Mouse (Mus musculus) kidney, embryonic 15.5 days (tissue): ENCODE data around the gene Tmem114. TPM values are rescaled to one million over a fixed set of nuclear protein-coding genes. Genes with fewer than 3 reads are reported as not detected.

ENCODE experiments used
- ATAC-seq: fragments of 200-750 bp; cut with Nextera tagmentation; replicated peaks from 2 replicates; pipeline ENCODE4 v1.8.0; 2017; ENCODE audit warnings: moderate TSS enrichment; ENCODE audit not compliant: low FRiP score
- H3K27ac ChIP-seq: fragments of 300-500 bp; sonication (generic); 2 replicates; pipeline ENCODE4 v1.5.1; 2015; ENCODE audit warnings: mild to moderate bottlenecking, inconsistent platforms
- H3K27me3 ChIP-seq: fragments of 300-500 bp; sonication (generic); 2 replicates; pipeline ENCODE4 v1.6.1; 2015; ENCODE audit warnings: inconsistent platforms
- H3K36me3 ChIP-seq: fragments of 300-500 bp; sonication (generic); 2 replicates; pipeline ENCODE4 v1.6.1; 2015; ENCODE audit warnings: inconsistent platforms
- H3K4me1 ChIP-seq: fragments of 300-500 bp; sonication (generic); 2 replicates; pipeline ENCODE4 v1.6.1; 2015; ENCODE audit warnings: inconsistent platforms
- H3K4me2 ChIP-seq: fragments of 300-500 bp; sonication (generic); 2 replicates; pipeline ENCODE4 v1.6.1; 2015; ENCODE audit warnings: moderate library complexity, mild to moderate bottlenecking, inconsistent platforms
- H3K4me3 ChIP-seq: fragments of 300-500 bp; sonication (generic); replicated peaks from 2 replicates; pipeline ENCODE4 v1.5.1; 2015; ENCODE audit warnings: mild to moderate bottlenecking, inconsistent platforms
- H3K9ac ChIP-seq: fragments of 300-500 bp; sonication (generic); 2 replicates; pipeline ENCODE4 v1.6.1; 2015; ENCODE audit warnings: mild to moderate bottlenecking, inconsistent platforms
- H3K9me3 ChIP-seq: fragments of 300-500 bp; sonication (generic); replicated peaks from 2 replicates; pipeline ENCODE4 v1.6.1; 2016; ENCODE audit warnings: inconsistent platforms
- WGBS: fragments of 180-500 bp; shearing (Covaris S2); methylation state at CpG from one replicate; pipeline ENCODE4 v1.1.7; 2015; ENCODE audit warnings: mixed read lengths; 5-methylcytosine and 5-hydroxymethylcytosine counted together
- polyA plus RNA-seq: library from polyadenylated mRNA; unstranded; fragments of >200 nt; fragmentation: Nextera tagmentation; extraction: Ambion mirVana; gene quantifications from 2 replicates; pipeline ENCODE4 v1.2.1, GENCODE M21; 2015

Gene Tmem114
- polyA plus RNA-seq, 1 experiment from 2014 or later, result 0.10 TPM

DNA sequence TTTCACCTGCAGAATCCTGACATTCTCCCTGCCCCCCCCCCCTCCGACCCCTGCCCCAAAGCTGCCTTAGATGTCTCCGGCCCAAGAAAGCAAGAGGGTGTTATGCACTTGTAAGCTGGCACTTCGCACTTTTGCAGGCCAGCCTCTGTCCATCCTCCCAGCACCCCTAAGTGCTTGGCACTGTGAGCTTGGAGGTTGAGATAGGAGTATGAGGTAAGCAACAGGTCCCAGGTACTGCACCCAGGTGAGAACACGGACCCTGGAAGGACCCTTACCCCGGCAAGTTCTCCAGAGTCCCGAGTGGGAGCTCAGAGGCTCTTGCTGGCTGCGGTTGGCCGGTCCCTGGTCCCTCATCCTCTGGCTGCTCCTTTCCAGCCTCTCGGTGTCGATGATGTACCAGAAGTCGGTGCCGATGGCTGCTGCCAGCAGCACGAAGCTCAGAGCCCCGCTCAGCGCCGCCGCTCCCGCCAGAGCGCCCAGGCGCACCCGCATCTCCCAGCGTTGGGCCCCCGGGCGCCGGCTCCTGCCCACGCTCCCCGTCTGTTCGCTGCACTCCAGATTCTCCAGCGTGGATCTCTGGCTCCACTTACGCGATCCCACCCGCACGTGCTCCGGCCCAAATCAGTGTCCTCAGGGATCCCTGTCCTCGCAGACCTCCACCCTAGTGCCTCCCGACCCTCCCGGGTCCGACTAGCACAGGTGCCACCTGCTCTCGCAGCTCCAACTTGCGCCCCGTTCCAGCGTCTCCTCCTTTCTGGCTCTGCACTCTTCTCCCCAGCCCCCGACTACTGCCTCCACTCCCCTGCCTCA lies 570 bp downstream of the Tmem114 start:
- Histone ChIP-seq H3K4me3 (peak overlapping the region; percentile 42), H3K27ac (no peak overlapping the region), H3K4me2 (peak overlapping the region; percentile 70), H3K4me1 (peaks cover 11% of the 10 kb centered on the region), H3K9ac (no peak overlapping the region), H3K27me3 (peaks cover 74% of the 10 kb centered on the region), H3K36me3 (no peaks in the 10 kb centered on the region), H3K9me3 (no peaks in the 10 kb centered on the region)
- 4% methylated on average over 43 of the region's 43 CpGs for WGBS
- ATAC-seq, result peak; percentile 15; the same call in 1 of the 2 replicates

DNA sequence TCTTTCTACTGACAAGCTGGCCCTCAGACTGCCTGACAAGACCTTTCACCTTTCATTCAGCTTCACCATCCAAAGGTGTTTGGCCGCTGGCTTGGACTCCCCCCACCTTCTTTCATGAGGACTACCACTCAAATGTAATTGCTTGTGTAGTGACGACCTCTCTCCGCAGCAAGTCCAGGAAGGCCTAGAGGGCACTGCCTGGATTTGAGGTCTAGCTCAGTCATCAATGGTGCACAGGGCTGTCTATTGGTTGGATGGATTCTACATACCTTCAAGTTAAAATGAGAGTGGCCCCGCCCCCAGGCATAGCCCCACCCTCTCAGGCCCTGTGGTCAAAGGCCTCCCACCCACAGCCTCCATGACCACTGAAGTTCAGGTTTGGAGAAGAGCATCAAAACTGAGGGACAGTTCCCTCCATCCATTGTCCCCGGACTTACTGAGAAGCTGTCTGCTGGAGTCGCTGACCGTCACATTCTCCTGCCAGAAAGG lies 1.3 kb downstream of the Tmem114 start:
- Histone ChIP-seq H3K9me3 (no peaks in the 10 kb centered on the region), H3K27ac (no peak overlapping the region), H3K4me2 (peak overlapping the region; percentile 70; the same call in 1 of the 2 replicates), H3K4me1 (peaks cover 11% of the 10 kb centered on the region), H3K36me3 (no peaks in the 10 kb centered on the region), H3K27me3 (peaks cover 74% of the 10 kb centered on the region), H3K9ac (no peak overlapping the region), H3K4me3 (no peak overlapping the region)
- no peak for ATAC-seq
- 28% methylated on average over 7 of the region's 7 CpGs for WGBS

DNA sequence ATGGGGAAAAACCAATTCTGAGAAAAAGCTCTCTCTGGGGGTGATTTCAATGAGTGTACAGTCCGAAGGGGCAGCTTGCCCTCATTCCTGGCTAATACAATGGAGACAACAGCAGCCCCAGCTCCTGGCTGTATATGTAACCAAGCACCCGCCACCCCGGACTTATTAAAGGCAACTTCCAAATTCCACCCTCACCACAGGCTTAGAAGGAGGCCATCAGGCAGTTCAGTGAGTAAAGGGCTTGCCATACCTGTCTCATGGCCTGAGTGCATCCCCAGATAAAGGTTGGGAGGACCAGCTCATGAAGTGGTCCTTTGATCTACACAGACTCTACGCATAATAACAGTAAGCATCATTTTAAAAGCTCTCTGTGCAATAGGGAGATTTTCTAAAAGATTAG lies 4.1 kb downstream of the Tmem114 start:
- Histone ChIP-seq H3K9ac (no peak overlapping the region), H3K27ac (no peak overlapping the region), H3K36me3 (no peaks in the 10 kb centered on the region), H3K27me3 (peaks cover 55% of the 10 kb centered on the region), H3K9me3 (no peaks in the 10 kb centered on the region), H3K4me2 (no peak overlapping the region), H3K4me3 (no peak overlapping the region), H3K4me1 (peaks cover 20% of the 10 kb centered on the region)
- ATAC-seq, result no peak
- WGBS, result 85% methylated on average over 4 of the region's 4 CpGs

DNA sequence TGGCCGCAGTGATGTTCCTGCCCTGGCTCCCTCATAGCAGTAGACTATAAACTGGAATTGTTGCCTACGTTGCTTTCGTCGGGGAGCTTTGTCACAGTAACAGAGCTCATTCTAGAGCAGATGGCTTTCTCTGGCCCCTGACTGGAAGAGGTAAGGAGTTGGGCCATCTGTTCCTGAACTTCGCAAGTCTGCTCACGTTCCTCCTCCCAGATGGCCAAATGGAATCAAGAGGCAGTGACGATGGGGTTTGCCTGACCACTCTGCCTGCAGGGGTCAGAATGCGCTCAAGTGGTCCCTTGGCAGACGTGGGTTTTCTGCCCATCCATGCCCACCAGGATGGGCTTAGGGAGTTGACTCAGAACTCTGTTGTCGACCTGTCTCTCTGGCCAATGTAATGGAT lies 4.6 kb downstream of the Tmem114 start:
- no peaks in the 10 kb centered on the region for H3K9me3 ChIP-seq
- no peak overlapping the region for H3K4me2 ChIP-seq
- no peak for ATAC-seq
- no peak overlapping the region for H3K9ac ChIP-seq
- peaks cover 50% of the 10 kb centered on the region for H3K27me3 ChIP-seq
- peaks cover 20% of the 10 kb centered on the region for H3K4me1 ChIP-seq
- H3K27ac ChIP-seq, result no peak overlapping the region
- H3K4me3 ChIP-seq, result no peak overlapping the region
- H3K36me3 ChIP-seq, result no peaks in the 10 kb centered on the region
- WGBS, result 58% methylated on average over 10 of the region's 10 CpGs

DNA sequence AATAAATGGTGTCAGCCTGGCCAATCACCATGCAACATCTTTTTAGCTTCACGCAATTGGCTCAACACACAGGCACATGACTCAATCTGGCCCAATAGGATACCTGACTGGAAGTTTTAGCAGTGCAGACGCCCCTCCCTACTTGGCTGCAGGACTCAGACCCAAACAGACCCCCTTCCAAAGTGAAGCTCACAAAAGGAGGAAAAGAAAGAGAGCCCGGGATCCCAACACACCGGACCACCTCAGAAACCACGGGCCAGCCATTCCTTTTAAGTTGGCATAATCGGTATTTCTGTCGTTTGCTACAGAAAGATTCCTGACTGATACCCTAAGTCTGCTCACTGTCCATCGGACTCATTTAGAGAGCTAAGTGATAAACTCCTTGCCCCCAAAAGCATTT lies 5.3 kb downstream of the Tmem114 start:
- H3K9me3 ChIP-seq, result no peaks in the 10 kb centered on the region
- H3K27me3 ChIP-seq, result peaks cover 43% of the 10 kb centered on the region
- ATAC-seq, result no peak
- 93% methylated on average over 8 of the region's 8 CpGs for WGBS
- no peaks in the 10 kb centered on the region for H3K36me3 ChIP-seq
- no peak overlapping the region for H3K27ac ChIP-seq
- H3K4me1 ChIP-seq, result peaks cover 16% of the 10 kb centered on the region
- no peak overlapping the region for H3K4me2 ChIP-seq
- H3K4me3 ChIP-seq, result no peak overlapping the region
- H3K9ac ChIP-seq, result no peak overlapping the region

DNA sequence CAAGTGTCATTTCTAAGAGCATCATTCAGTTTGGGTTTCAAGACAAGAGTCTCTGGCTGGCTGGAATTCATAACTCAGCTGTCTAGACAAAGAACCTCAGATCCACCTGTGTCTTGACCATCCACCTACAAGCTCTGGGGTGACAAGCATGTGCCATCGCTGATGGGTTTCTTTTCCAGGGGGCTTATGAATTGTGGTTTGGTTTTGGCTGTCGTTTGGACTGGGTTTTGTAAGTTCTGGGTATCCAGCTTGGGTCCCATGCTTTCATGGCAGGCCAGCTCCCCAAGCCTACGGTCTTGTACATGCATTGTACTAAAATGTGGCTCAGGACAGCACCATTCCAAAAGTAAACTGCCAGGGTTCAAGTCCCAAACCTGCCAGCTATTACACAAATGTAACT lies 6.8 kb downstream of the Tmem114 start:
- WGBS, result 88% methylated on average over 3 of the region's 3 CpGs
- Histone ChIP-seq H3K9me3 (no peaks in the 10 kb centered on the region), H3K4me2 (no peak overlapping the region), H3K9ac (no peak overlapping the region), H3K4me1 (0 out of 2 replicates have a peak, but pooled peaks cover 10% of the 10 kb centered on the region), H3K36me3 (no peaks in the 10 kb centered on the region), H3K27me3 (peaks cover 29% of the 10 kb centered on the region), H3K4me3 (no peak overlapping the region), H3K27ac (no peak overlapping the region)
- no peak for ATAC-seq

DNA sequence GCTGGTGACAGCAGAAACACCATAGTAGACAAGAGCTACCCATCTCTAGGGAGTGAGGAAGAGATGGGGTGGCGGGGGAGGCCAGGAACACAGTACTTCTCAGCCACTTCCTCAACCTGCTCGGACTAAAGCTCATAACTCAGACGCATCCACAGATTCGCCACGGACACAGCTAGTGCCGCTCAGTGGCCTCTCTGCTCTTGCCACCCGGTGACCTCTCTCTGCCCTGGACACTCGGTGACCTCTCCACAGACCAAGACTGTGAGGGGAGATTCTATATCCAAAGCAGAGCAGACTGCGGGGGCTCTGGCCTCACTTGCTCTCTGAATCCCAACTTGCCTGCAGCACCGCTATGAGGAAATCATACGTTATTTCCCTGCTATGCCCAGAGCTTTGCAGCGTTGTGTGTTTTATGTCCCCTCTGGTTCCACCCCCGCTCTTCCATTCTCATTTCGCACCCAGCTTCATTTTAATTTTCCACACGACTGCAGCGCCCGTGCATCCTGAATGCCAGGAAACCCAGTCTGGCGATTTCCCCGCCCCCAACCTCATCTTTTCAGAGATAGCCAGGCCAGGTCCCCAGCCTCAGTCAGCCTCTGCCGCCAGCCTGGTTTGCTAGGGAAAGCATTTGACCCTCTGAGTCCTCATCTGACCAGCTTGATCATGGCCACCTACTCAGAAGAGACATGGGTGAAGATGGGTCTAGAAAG lies 7.8 kb downstream of the Tmem114 start:
- no peaks in the 10 kb centered on the region for H3K36me3 ChIP-seq
- H3K9ac ChIP-seq, result no peak overlapping the region
- peak overlapping the region; percentile 33; the same call in 1 of the 2 replicates for H3K4me2 ChIP-seq
- H3K4me3 ChIP-seq, result no peak overlapping the region
- no peak overlapping the region for H3K27ac ChIP-seq
- no peaks in the 10 kb centered on the region for H3K9me3 ChIP-seq
- 41% methylated on average over 20 of the region's 20 CpGs for WGBS
- H3K4me1 ChIP-seq, result 0 out of 2 replicates have a peak, but pooled peaks cover 10% of the 10 kb centered on the region
- peaks cover 22% of the 10 kb centered on the region for H3K27me3 ChIP-seq
- no peak for ATAC-seq

DNA sequence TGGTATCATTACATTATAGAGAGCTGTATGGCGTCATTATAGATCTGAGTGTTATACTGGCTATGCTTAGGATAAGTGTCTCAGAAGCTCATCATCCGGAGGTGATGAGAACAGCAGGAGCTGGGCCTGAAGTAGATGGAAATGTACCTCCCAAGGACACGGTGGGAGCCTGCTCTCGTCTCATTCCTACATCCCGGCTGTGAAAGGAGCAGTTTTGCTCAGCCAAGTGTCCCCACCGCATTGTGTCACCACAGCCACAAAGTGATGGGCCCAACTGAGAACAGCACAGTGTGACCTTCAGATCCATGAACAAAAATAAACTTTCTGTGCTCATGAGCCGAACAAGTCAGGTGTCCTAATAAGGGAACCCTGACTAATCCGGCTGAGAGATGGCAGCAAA lies 8.9 kb downstream of the Tmem114 start:
- Histone ChIP-seq H3K4me2 (no peak overlapping the region), H3K9me3 (no peaks in the 10 kb centered on the region), H3K27ac (no peak overlapping the region), H3K4me1 (0 out of 2 replicates have a peak, but pooled peaks cover 10% of the 10 kb centered on the region), H3K36me3 (no peaks in the 10 kb centered on the region), H3K27me3 (peaks cover 22% of the 10 kb centered on the region), H3K4me3 (no peak overlapping the region), H3K9ac (no peak overlapping the region)
- ATAC-seq, result no peak
- 87% methylated on average over 8 of the region's 8 CpGs for WGBS

DNA sequence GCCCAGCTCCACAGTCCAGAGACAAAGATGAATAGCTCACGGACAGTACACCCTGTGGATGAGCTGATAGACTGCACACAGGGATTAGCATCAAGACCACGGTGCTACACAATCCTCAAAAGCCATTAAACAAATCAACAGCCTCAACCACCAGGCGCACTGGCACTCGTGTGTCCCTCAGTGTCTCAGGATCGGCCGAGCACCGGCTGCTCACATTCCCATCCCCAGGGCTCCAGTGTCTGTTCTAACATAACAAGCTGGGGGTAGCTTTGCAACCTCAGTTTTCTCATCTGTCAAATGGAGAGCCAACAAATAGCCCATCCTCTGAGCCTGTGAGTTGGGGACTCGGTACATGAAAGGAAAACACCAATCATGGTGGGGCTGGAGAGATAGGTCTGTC lies 11.5 kb downstream of the Tmem114 start:
- no peaks in the 10 kb centered on the region for H3K9me3 ChIP-seq
- H3K4me3 ChIP-seq, result no peak overlapping the region
- no peaks in the 10 kb centered on the region for H3K36me3 ChIP-seq
- 82% methylated on average over 8 of the region's 8 CpGs for WGBS
- no peak for ATAC-seq
- 0 out of 2 replicates have a peak, but pooled peaks cover 10% of the 10 kb centered on the region for H3K4me1 ChIP-seq
- H3K4me2 ChIP-seq, result no peak overlapping the region
- no peak overlapping the region for H3K9ac ChIP-seq
- H3K27me3 ChIP-seq, result peaks cover 34% of the 10 kb centered on the region
- H3K27ac ChIP-seq, result no peak overlapping the region

DNA sequence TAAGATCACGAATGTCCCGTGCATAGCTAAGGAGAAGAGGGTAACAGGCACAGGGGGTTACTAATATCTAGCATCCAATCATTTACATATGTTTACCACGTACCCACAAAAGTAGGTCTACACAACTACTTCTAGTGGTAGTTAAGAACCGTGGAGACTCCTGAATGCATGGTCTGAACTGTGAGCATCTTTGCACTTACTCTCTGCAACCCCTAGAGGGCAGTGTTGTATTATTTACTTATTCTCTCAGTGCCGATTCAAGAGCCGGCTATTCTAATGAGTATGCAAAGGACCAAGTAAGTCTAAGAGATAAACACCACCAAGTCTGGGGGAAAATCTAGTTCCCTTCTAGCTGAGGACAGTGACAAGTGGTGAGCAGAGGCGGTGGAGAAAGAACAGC lies 12.7 kb downstream of the Tmem114 start:
- Histone ChIP-seq H3K27me3 (peaks cover 34% of the 10 kb centered on the region), H3K4me1 (0 out of 2 replicates have a peak, but pooled peaks cover 5% of the 10 kb centered on the region), H3K27ac (no peak overlapping the region), H3K9ac (no peak overlapping the region), H3K36me3 (no peaks in the 10 kb centered on the region), H3K4me3 (no peak overlapping the region), H3K4me2 (no peak overlapping the region), H3K9me3 (no peaks in the 10 kb centered on the region)
- ATAC-seq, result peak; percentile 49
- 14% methylated on average over 7 of the region's 7 CpGs for WGBS

DNA sequence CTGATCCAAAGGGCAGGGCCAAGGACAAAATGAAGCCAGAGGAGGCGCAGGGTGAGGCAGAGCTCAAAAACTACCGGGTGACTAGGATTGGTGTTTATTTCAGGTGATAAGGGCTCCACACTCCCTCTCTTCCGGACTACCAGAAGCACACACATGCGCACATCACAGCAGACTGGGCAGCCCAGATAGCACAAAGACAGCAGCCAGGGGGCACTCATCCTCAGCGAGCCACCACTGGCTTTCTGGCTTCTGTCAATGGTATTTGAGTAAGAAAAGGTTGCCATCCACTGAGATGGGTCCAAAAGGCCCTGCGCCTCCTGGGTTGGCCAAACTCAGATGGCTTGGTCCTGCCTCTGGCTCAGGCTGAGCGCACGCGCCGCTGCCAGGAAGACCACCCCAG lies 15.7 kb downstream of the Tmem114 start:
- H3K4me3 ChIP-seq, result no peak overlapping the region
- peaks cover 40% of the 10 kb centered on the region for H3K27me3 ChIP-seq
- H3K36me3 ChIP-seq, result no peaks in the 10 kb centered on the region
- 35% methylated on average over 10 of the region's 10 CpGs for WGBS
- no peak overlapping the region for H3K9ac ChIP-seq
- no peak overlapping the region for H3K27ac ChIP-seq
- no peaks in the 10 kb centered on the region for H3K4me1 ChIP-seq
- no peak overlapping the region for H3K4me2 ChIP-seq
- no peaks in the 10 kb centered on the region for H3K9me3 ChIP-seq
- no peak for ATAC-seq

DNA sequence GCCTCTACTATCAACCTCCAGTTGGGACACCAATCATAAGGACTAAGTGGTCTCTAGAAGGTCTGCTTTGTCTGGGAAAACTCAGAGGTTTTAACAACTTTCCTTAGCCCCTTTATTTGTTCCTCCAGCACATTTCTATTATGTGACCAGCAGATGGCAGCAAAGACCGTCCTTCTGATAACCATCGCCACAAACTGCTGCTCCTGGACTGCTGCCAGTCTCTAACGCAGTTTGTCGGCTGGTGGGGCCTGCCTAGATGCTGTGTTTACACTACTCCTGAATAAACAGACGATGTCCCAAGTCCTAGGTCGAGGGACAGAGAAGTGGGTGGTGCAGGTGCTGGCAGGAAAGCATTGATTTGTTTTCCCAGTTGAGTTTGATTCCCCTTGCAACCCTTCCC lies 18.2 kb downstream of the Tmem114 start:
- Histone ChIP-seq H3K4me2 (no peak overlapping the region), H3K27me3 (peaks cover 31% of the 10 kb centered on the region), H3K9me3 (no peaks in the 10 kb centered on the region), H3K4me1 (peaks cover 3% of the 10 kb centered on the region; the same call in 1 of the 2 replicates), H3K9ac (no peak overlapping the region), H3K27ac (no peak overlapping the region), H3K36me3 (no peaks in the 10 kb centered on the region), H3K4me3 (no peak overlapping the region)
- 0% methylated on average over 6 of the region's 6 CpGs for WGBS
- ATAC-seq, result peak; percentile 69; the same call in 1 of the 2 replicates
